Mouse (Mus musculus) C2C12 (cell line): ENCODE results near the gene Dcbld2.

Experiments
- CTCF ChIP-seq: IDR thresholded peaks from one replicate; pipeline ENCODE4 v1.5.1; 2011; ENCODE audit not compliant: control insufficient read depth, insufficient read depth, insufficient read length
- MYOD1 ChIP-seq: IDR thresholded peaks from one replicate; pipeline ENCODE4 v1.6.1; 2011; ENCODE audit warnings: low read depth; ENCODE audit not compliant: control insufficient read depth, insufficient read length
- USF1 ChIP-seq: IDR thresholded peaks from one replicate; pipeline ENCODE4 v1.6.1; 2011; ENCODE audit warnings: low read depth, mild to moderate bottlenecking, control low read depth, moderate library complexity

DNA sequence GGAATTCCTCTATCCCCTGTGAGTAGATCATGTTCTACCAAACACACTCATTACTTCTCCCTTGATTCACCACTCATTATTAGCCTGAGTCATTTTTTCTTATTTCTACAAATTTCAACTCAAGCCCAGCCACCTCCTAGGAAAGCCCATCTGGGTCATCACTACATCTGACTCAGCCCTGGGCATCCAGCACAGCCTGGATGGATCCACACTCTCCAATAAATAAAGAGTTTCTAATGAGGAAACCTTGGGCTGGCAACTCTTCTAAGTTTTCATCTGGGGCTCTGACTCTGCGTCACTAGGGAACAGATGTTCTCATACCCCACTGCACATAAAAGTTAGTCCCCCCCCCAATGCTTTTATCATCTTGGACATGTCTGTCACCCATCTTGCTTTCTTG is 31.1 kb upstream of the Dcbld2 start:
- TF ChIP-seq CTCF (no peak), MYOD1 (peak; percentile 3), USF1 (no peak)
